Comparison of ENCODE assay signal across 7 mouse cellular contexts in genomic region chr19:10203146-10203847, GRCm38 (mm10). TPM values are rescaled to one million over a fixed set of nuclear protein-coding genes. Genes with fewer than 3 reads are reported as not detected.
DNase-seq lines count a peak whose midpoint lies in the region; ATAC-seq and TF ChIP-seq lines count a peak whose summit lies in the region.

No protein-coding gene starts in this region.

- H3K4me1 ChIP-seq in liver, embryonic 13.5 days (replicated peaks), result peaks cover 55% of the 10 kb centered on the region
- no peaks in the 10 kb centered on the region for H3K4me1 ChIP-seq in stomach, postnatal 0 days (replicated peaks; ENCODE audit: control insufficient read depth, insufficient read depth)

- peak overlapping the region; percentile 94 for H3K9ac ChIP-seq in liver, embryonic 13.5 days
- peak overlapping the region; percentile 85 for H3K9ac ChIP-seq in stomach, postnatal 0 days (ENCODE audit: low read length)

- H3K27me3 ChIP-seq in liver, embryonic 13.5 days, result no peaks in the 10 kb centered on the region
- no peaks in the 10 kb centered on the region for H3K27me3 ChIP-seq in stomach, postnatal 0 days (ENCODE audit: control insufficient read depth, insufficient read depth, low read length)

- WGBS in liver, embryonic 13.5 days (ENCODE audit: insufficient replicate concordance), result under 1% methylated on average over 23 of the region's 23 CpGs
- WGBS in stomach, postnatal 0 days, result 2% methylated on average over 23 of the region's 23 CpGs

- peaks cover 67% of the 10 kb centered on the region for H3K36me3 ChIP-seq in liver, embryonic 13.5 days
- peaks cover 12% of the 10 kb centered on the region for H3K36me3 ChIP-seq in stomach, postnatal 0 days (ENCODE audit: control insufficient read depth, insufficient read depth, low read length)

- H3K4me2 ChIP-seq in liver, embryonic 13.5 days, result peak overlapping the region; percentile 96
- H3K4me2 ChIP-seq in stomach, postnatal 0 days (replicated peaks; ENCODE audit: low read depth), result peak overlapping the region; percentile 87

- no peaks in the 10 kb centered on the region for H3K9me3 ChIP-seq in liver, embryonic 13.5 days (replicated peaks)
- H3K9me3 ChIP-seq in stomach, postnatal 0 days (ENCODE audit: control insufficient read depth, low read length), result no peaks in the 10 kb centered on the region

- peak overlapping the region; percentile 91 for H3K4me3 ChIP-seq in liver, embryonic 13.5 days (replicated peaks)
- H3K4me3 ChIP-seq in stomach, postnatal 0 days (ENCODE audit: low read depth, low read length), result peak overlapping the region; percentile 84

- peak overlapping the region; percentile 96 for H3K27ac ChIP-seq in liver, embryonic 13.5 days
- peak overlapping the region; percentile 88 for H3K27ac ChIP-seq in stomach, postnatal 0 days (replicated peaks)

- intact Hi-C loops in left cerebral cortex, postnatal 4 days (cut with DNase I), result no loop called here

- no peak for TF ChIP-seq CTCF in stomach, postnatal 0 days (IDR thresholded peaks at IDR 0.05; ENCODE audit: low read depth)

- ATAC-seq in CD4-positive, CD25-positive, alpha-beta regulatory T cell, adult 4 months, result peak; percentile 5
- ATAC-seq in erythroid progenitor cell, adult 5-6 weeks (replicated peaks; ENCODE audit: low FRiP score, poor library complexity, severe bottlenecking), result peak; percentile 78
- ATAC-seq in liver, embryonic 13.5 days (ENCODE audit: low read depth), result peak; percentile 84
- ATAC-seq in stomach, postnatal 0 days (ENCODE audit: low FRiP score, low TSS enrichment), result peak; percentile 43

- DNase-seq in 416B (ENCODE audit: low read depth), result peak; percentile 54
- peak; percentile 74 for DNase-seq in liver, embryonic 13.5 days
- DNase-seq in stomach, postnatal 0 days (ENCODE audit: low spot score), result no peak
- no peak for DNase-seq in left cerebral cortex, postnatal 4 days
- DNase-seq in layer of hippocampus, postnatal 14 days (ENCODE audit: low spot score in 2 of 2), result no peak

- TF ChIP-seq EP300 in stomach, postnatal 0 days (optimal IDR thresholded peaks at IDR 0.05), result no peak

RNA-seq across cellular contexts. Expression of gene Tmem258, which starts 0.5 kb away (rescaled TPM):
- 100 to 1,000 TPM; 288 to 332 TPM for polyA plus RNA-seq in CD4-positive, CD25-positive, alpha-beta regulatory T cell, adult 4 months (2017; shearing (Covaris generic))
- 117 and 140 TPM in 2 replicates for total RNA-seq in erythroid progenitor cell, adult 5-6 weeks (2015; ENCODE audit: low replicate concordance)
- 52.0 and 82.2 TPM in 2 replicates for total RNA-seq in erythroid progenitor cell, adult 5-6 weeks (2017; ENCODE audit: low replicate concordance)
- 332 and 375 TPM in 2 replicates for polyA plus RNA-seq in liver, embryonic 13.5 days (2015; fragmentation: Nextera tagmentation; extraction: Ambion mirVana)
- 330 and 370 TPM in 2 replicates for polyA plus RNA-seq in stomach, postnatal 0 days (2015; fragmentation: Nextera tagmentation; extraction: Ambion mirVana)
- 100 to 1,000 TPM; 105 to 114 TPM for total RNA-seq in left cerebral cortex, postnatal 4 days (2021)
- 10 to 100 TPM; 90.6 to 91.7 TPM for total RNA-seq in layer of hippocampus, postnatal 14 days (2021)

RNA-seq across cellular contexts. Expression of gene Fen1, which starts 0.7 kb away (rescaled TPM):
- 10 to 100 TPM; 50.1 to 81.1 TPM for polyA plus RNA-seq in CD4-positive, CD25-positive, alpha-beta regulatory T cell, adult 4 months (2017; shearing (Covaris generic))
- total RNA-seq in erythroid progenitor cell, adult 5-6 weeks (2015; ENCODE audit: low replicate concordance), result 84.0 and 108 TPM in 2 replicates
- 100 and 189 TPM in 2 replicates for total RNA-seq in erythroid progenitor cell, adult 5-6 weeks (2017; ENCODE audit: low replicate concordance)
- 190 and 208 TPM in 2 replicates for polyA plus RNA-seq in liver, embryonic 13.5 days (2015; fragmentation: Nextera tagmentation; extraction: Ambion mirVana)
- 27.8 and 29.2 TPM in 2 replicates for polyA plus RNA-seq in stomach, postnatal 0 days (2015; fragmentation: Nextera tagmentation; extraction: Ambion mirVana)
- total RNA-seq in left cerebral cortex, postnatal 4 days (2021), result 10 to 100 TPM; 11.7 to 11.9 TPM
- 10 to 100 TPM in 1 of 2 experiments, 1 to 10 TPM in 1; 8.8 to 10.1 TPM for total RNA-seq in layer of hippocampus, postnatal 14 days (2021)

RNA-seq across cellular contexts. Expression of gene Fads1, which starts 20.6 kb away (rescaled TPM):
- 1 to 10 TPM; 4.9 to 6.8 TPM for polyA plus RNA-seq in CD4-positive, CD25-positive, alpha-beta regulatory T cell, adult 4 months (2017; shearing (Covaris generic))
- 68.1 and 70.8 TPM in 2 replicates for total RNA-seq in erythroid progenitor cell, adult 5-6 weeks (2015; ENCODE audit: low replicate concordance)
- total RNA-seq in erythroid progenitor cell, adult 5-6 weeks (2017; ENCODE audit: low replicate concordance), result 47.4 and 51.1 TPM in 2 replicates
- 60.2 and 77.5 TPM in 2 replicates for polyA plus RNA-seq in liver, embryonic 13.5 days (2015; fragmentation: Nextera tagmentation; extraction: Ambion mirVana)
- polyA plus RNA-seq in stomach, postnatal 0 days (2015; fragmentation: Nextera tagmentation; extraction: Ambion mirVana), result 36.3 TPM in 2 replicates
- 100 to 1,000 TPM; 149 to 158 TPM for total RNA-seq in left cerebral cortex, postnatal 4 days (2021)
- 100 to 1,000 TPM; 193 to 203 TPM for total RNA-seq in layer of hippocampus, postnatal 14 days (2021)

RNA-seq across cellular contexts. Expression of gene Myrf, which starts 37.3 kb away (rescaled TPM):
- polyA plus RNA-seq in CD4-positive, CD25-positive, alpha-beta regulatory T cell, adult 4 months (2017; shearing (Covaris generic)), result under 1 TPM in 1 of 2 experiments, not detected in 1; 0.19 TPM
- not detected in 2 replicates for total RNA-seq in erythroid progenitor cell, adult 5-6 weeks (2015; ENCODE audit: low replicate concordance)
- not detected in 2 replicates for total RNA-seq in erythroid progenitor cell, adult 5-6 weeks (2017; ENCODE audit: low replicate concordance)
- polyA plus RNA-seq in liver, embryonic 13.5 days (2015; fragmentation: Nextera tagmentation; extraction: Ambion mirVana), result 3.2 and 3.4 TPM in 2 replicates
- 9.6 and 10.7 TPM in 2 replicates for polyA plus RNA-seq in stomach, postnatal 0 days (2015; fragmentation: Nextera tagmentation; extraction: Ambion mirVana)
- 1 to 10 TPM; 1.6 to 1.8 TPM for total RNA-seq in left cerebral cortex, postnatal 4 days (2021)
- total RNA-seq in layer of hippocampus, postnatal 14 days (2021), result 10 to 100 TPM; 29.6 to 31.2 TPM

Comparison
In these comparisons a context has a peak if more than half of its experiments do, and no peak if none do; other contexts are left out.
1. DNase-seq: peak in 416B (single experiment) and liver, embryonic 13.5 days (single experiment); none in stomach, postnatal 0 days (single experiment), left cerebral cortex, postnatal 4 days (single experiment) and layer of hippocampus, postnatal 14 days (0 of 2).
2. ATAC-seq: peak in every context shown above with its lines; median percentile 84 in liver, embryonic 13.5 days; 78 in erythroid progenitor cell, adult 5-6 weeks; 43 in stomach, postnatal 0 days; 5 in CD4-positive, CD25-positive, alpha-beta regulatory T cell, adult 4 months.
3. RNA of gene Fen1, which starts 0.7 kb away (total RNA-seq): 84.0 to 189 TPM in erythroid progenitor cell, adult 5-6 weeks; 11.7 to 11.9 TPM in left cerebral cortex, postnatal 4 days and 8.8 to 10.1 TPM in layer of hippocampus, postnatal 14 days; every median in the first group is over 4 times any median in the second.